Mouse (Mus musculus) small intestine, adult 2 months (tissue): ENCODE results near the gene Fam160a1. TPM values are rescaled to one million over a fixed set of nuclear protein-coding genes. Genes with fewer than 3 reads are reported as not detected.

Experiments used
- H3K27ac ChIP-seq: fragments of 200-500 bp; 2 replicates; pipeline ENCODE4 v1.5.1; 2012; ENCODE audit warnings: low read depth, low read length, control low read depth, inconsistent platforms; ENCODE audit not compliant: insufficient read depth
- H3K27me3 ChIP-seq: fragments of 200-500 bp; 2 replicates; pipeline ENCODE4 v1.6.1; 2012; ENCODE audit warnings: mild to moderate bottlenecking, moderate library complexity, low read length, inconsistent platforms; ENCODE audit not compliant: control insufficient read depth, insufficient read depth
- H3K36me3 ChIP-seq: fragments of 200-500 bp; 2 replicates; pipeline ENCODE4 v1.6.1; 2012; ENCODE audit warnings: mild to moderate bottlenecking, low read length, control low read depth, inconsistent platforms; ENCODE audit not compliant: control insufficient read depth, insufficient read depth
- H3K4me1 ChIP-seq: fragments of 200-500 bp; 2 replicates; pipeline ENCODE4 v1.6.1; 2012; ENCODE audit warnings: low read length, inconsistent platforms, mixed read lengths; ENCODE audit not compliant: control insufficient read depth, insufficient read depth, insufficient read length
- H3K4me3 ChIP-seq: fragments of 200-500 bp; 2 replicates; pipeline ENCODE4 v1.5.1; 2012; ENCODE audit warnings: low read depth, mild to moderate bottlenecking, control low read depth, inconsistent platforms, low read length, moderate library complexity
- CTCF ChIP-seq: fragments of 200-500 bp; IDR thresholded peaks from 2 replicates; pipeline ENCODE4 v1.5.1; 2012; ENCODE audit warnings: low read depth, mild to moderate bottlenecking, control low read depth, inconsistent platforms, low read length, moderate library complexity, mixed read lengths; ENCODE audit not compliant: insufficient replicate concordance, insufficient read length; ENCODE audit errors: extremely low read depth
- POLR2A ChIP-seq: fragments of 200-500 bp; IDR thresholded peaks from 2 replicates; pipeline ENCODE4 v1.6.1; 2012; ENCODE audit warnings: low read depth, mild to moderate bottlenecking, control low read depth, inconsistent platforms, low read length, moderate library complexity
- WGBS: fragments of 180-500 bp; shearing (Covaris S2); methylation state at CpG from one replicate; pipeline ENCODE4 v1.1.7; 2018; 5-methylcytosine and 5-hydroxymethylcytosine counted together
- polyA plus RNA-seq: library from polyadenylated mRNA; depleted of rRNA; stranded (reverse); fragments of >200 nt; gene quantifications from 2 replicates; pipeline ENCODE4 v1.2.3, GENCODE M21; 2012

Gene Fam160a1
- polyA plus RNA-seq, 1 experiment: 12.6 TPM

- H3K4me3 ChIP-seq: no peak overlapping the region
- 75% methylated on average over 4 of the region's 4 CpGs for WGBS
- no peak for TF ChIP-seq CTCF
- TF ChIP-seq POLR2A: no peak
Measured at GRCm38 (mm10) chr3:85789748-85790147, 27.3 kb downstream of the Fam160a1 start.

GRCm38 (mm10) chr3:85786501-85786900 is 30.6 kb downstream of the Fam160a1 start:
- Histone ChIP-seq H3K27ac (no peak overlapping the region), H3K27me3 (no peaks in the 10 kb centered on the region), H3K4me1 (no peaks in the 10 kb centered on the region), H3K4me3 (no peak overlapping the region), H3K36me3 (no peaks in the 10 kb centered on the region)
- 78% methylated on average over 8 of the region's 8 CpGs for WGBS
- no peak for TF ChIP-seq POLR2A
- no peak for TF ChIP-seq CTCF

More at GRCm38 (mm10) chr3:85789748-85790147, 27.3 kb downstream of the Fam160a1 start:
- H3K27ac ChIP-seq: no peak overlapping the region
- H3K36me3 ChIP-seq: no peaks in the 10 kb centered on the region
- no peaks in the 10 kb centered on the region for H3K27me3 ChIP-seq
- H3K4me1 ChIP-seq: no peaks in the 10 kb centered on the region

GRCm38 (mm10) chr3:85780906-85781305 is 36.2 kb downstream of the Fam160a1 start:
- WGBS: 76% methylated on average over 7 of the region's 7 CpGs
- H3K27ac ChIP-seq: no peak overlapping the region
- no peak overlapping the region for H3K4me3 ChIP-seq
- TF ChIP-seq POLR2A (no peak), CTCF (no peak)
- no peaks in the 10 kb centered on the region for H3K36me3 ChIP-seq
- no peaks in the 10 kb centered on the region for H3K4me1 ChIP-seq
- H3K27me3 ChIP-seq: no peaks in the 10 kb centered on the region

DNA sequence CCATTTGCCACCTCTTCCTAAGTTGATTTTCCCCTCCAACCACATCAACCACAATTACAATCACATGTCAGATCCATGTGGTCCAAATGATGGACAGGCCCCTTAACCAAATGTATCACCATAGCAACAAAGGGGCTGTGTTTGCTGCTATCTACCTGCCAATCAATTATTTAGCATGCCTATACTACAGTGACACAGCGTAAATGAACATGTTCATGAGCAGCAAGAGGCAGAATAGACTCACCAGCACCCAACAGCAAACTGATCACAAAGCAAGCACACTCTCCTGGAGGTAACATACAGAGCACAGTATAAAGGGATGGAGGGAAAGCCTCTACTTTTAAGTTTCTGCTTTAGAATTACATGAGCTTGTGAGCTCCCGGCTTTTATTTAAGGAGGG is 36.8 kb downstream of the Fam160a1 start:
- Histone ChIP-seq H3K4me1 (no peaks in the 10 kb centered on the region), H3K27me3 (no peaks in the 10 kb centered on the region), H3K36me3 (no peaks in the 10 kb centered on the region), H3K4me3 (no peak overlapping the region), H3K27ac (no peak overlapping the region)
- TF ChIP-seq CTCF (no peak), POLR2A (no peak)
- 81% methylated on average over 2 of the region's 2 CpGs for WGBS

DNA sequence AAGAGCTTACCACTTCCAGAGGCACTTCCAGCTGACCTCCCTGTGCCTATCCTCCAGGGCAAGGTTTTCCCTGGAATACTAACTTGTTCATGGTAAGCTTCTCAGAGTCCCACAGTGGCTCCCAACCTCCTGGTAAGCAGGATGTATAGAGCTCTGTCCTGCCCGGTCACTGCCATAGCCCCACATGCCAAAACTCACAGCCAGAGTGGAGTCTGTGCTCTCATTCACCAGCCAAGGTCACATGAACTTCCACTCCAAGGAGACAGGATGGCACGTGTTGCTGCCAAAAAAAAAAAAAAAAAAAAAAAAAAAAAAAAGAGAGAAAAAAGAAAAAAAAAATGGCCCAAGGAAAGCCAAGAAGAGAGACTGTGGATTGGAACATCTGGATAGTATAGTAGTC is 39.2 kb downstream of the Fam160a1 start:
- 66% methylated on average over 2 of the region's 2 CpGs for WGBS
- no peak overlapping the region for H3K27ac ChIP-seq
- no peak overlapping the region for H3K4me3 ChIP-seq
- no peak for TF ChIP-seq POLR2A
- TF ChIP-seq CTCF: no peak
- no peaks in the 10 kb centered on the region for H3K27me3 ChIP-seq
- H3K36me3 ChIP-seq: no peaks in the 10 kb centered on the region
- H3K4me1 ChIP-seq: no peaks in the 10 kb centered on the region

DNA sequence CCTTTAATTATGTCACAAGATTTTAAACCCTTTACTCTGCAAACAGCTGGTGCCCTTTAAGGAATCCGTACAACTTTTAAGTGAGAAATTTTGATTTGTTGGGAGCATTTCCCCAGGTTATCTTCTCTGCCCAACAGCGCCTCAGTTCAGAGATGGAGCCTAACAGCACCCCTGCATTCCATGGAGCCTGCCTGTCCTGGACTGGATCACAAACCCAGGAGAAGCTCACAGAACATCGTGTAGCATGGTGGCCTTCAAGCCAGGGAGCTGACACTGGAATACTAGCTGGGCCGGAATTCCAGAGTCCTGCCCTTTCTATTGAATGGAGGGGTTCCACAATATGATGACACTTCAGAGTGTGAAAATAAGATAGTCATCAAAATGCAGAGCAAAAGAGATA is 39.7 kb downstream of the Fam160a1 start:
- Histone ChIP-seq H3K4me3 (no peak overlapping the region), H3K4me1 (no peaks in the 10 kb centered on the region), H3K27me3 (no peaks in the 10 kb centered on the region), H3K36me3 (no peaks in the 10 kb centered on the region), H3K27ac (no peak overlapping the region)
- 88% methylated on average over 4 of the region's 4 CpGs for WGBS
- no peak for TF ChIP-seq CTCF

- no peaks in the 10 kb centered on the region for H3K27me3 ChIP-seq
- H3K4me3 ChIP-seq: no peak overlapping the region
- H3K4me1 ChIP-seq: no peaks in the 10 kb centered on the region
- H3K27ac ChIP-seq: no peak overlapping the region
- WGBS: 79% methylated on average over 10 of the region's 10 CpGs
- TF ChIP-seq CTCF (no peak), POLR2A (no peak)
- no peaks in the 10 kb centered on the region for H3K36me3 ChIP-seq
Measured at GRCm38 (mm10) chr3:85776707-85777106, 40.4 kb downstream of the Fam160a1 start.

GRCm38 (mm10) chr3:85776126-85776525 is 41.0 kb downstream of the Fam160a1 start:
- H3K4me3 ChIP-seq: no peak overlapping the region
- 86% methylated on average over 6 of the region's 6 CpGs for WGBS
- no peaks in the 10 kb centered on the region for H3K4me1 ChIP-seq
- no peak overlapping the region for H3K27ac ChIP-seq
- TF ChIP-seq POLR2A: no peak
- no peak for TF ChIP-seq CTCF
- no peaks in the 10 kb centered on the region for H3K36me3 ChIP-seq
- no peaks in the 10 kb centered on the region for H3K27me3 ChIP-seq
